Mouse (Mus musculus): Measurements from ENCODE around the gene Proser2. TPM values are rescaled to one million over a fixed set of nuclear protein-coding genes. Genes with fewer than 3 reads are reported as not detected.
"Not testable (repeated sequence)": the region's sequence is repeated elsewhere in the genome, so short reads cannot be mapped to it uniquely, and the experiment has no call there.

Proser2 gene
- polyA plus RNA-seq, 1 experiment = 4.5 TPM

GRCm38 (mm10) chr2:6100755-6101154 is 29.3 kb downstream of the Proser2 start:
- H3K27ac ChIP-seq (ENCODE audit: insufficient read depth, low read length) = no peak overlapping the region
- no peaks in the 10 kb centered on the region for H3K4me1 ChIP-seq (ENCODE audit: control insufficient read depth, insufficient read depth, low read length)
- peak overlapping the region; percentile 29; the same call in 1 of the 2 replicates for H3K4me3 ChIP-seq (ENCODE audit: insufficient read depth, low read length)
- TF ChIP-seq POLR2A (IDR thresholded peaks at IDR 0.05; ENCODE audit: extremely low read depth, insufficient read depth, low read length) (no peak), CTCF (IDR thresholded peaks at IDR 0.05; ENCODE audit: extremely low read depth, insufficient read depth, low read length) (no peak)

GRCm38 (mm10) chr2:6100027-6100749 is 29.8 kb downstream of the Proser2 start:
- no peak overlapping the region for H3K27ac ChIP-seq (ENCODE audit: insufficient read depth, low read length)
- H3K4me1 ChIP-seq (ENCODE audit: control insufficient read depth, insufficient read depth, low read length) = no peaks in the 10 kb centered on the region
- TF ChIP-seq POLR2A (IDR thresholded peaks at IDR 0.05; ENCODE audit: extremely low read depth, insufficient read depth, low read length) (no peak), CTCF (IDR thresholded peaks at IDR 0.05; ENCODE audit: extremely low read depth, insufficient read depth, low read length) (no peak)
- peak overlapping the region; percentile 29 for H3K4me3 ChIP-seq (ENCODE audit: insufficient read depth, low read length)

GRCm38 (mm10) chr2:6099443-6099842 is 30.6 kb downstream of the Proser2 start:
- no peak overlapping the region for H3K27ac ChIP-seq (ENCODE audit: insufficient read depth, low read length)
- H3K4me1 ChIP-seq (ENCODE audit: control insufficient read depth, insufficient read depth, low read length) = no peaks in the 10 kb centered on the region
- TF ChIP-seq POLR2A (IDR thresholded peaks at IDR 0.05; ENCODE audit: extremely low read depth, insufficient read depth, low read length) (no peak), CTCF (IDR thresholded peaks at IDR 0.05; ENCODE audit: extremely low read depth, insufficient read depth, low read length) (no peak)
- no peak overlapping the region for H3K4me3 ChIP-seq (ENCODE audit: insufficient read depth, low read length)

GRCm38 (mm10) chr2:6098924-6099323 is 31.1 kb downstream of the Proser2 start:
- H3K27ac ChIP-seq (ENCODE audit: insufficient read depth, low read length) = no peak overlapping the region
- H3K4me1 ChIP-seq (ENCODE audit: control insufficient read depth, insufficient read depth, low read length) = no peaks in the 10 kb centered on the region
- TF ChIP-seq CTCF (IDR thresholded peaks at IDR 0.05; ENCODE audit: extremely low read depth, insufficient read depth, low read length) = no peak
- H3K4me3 ChIP-seq (ENCODE audit: insufficient read depth, low read length) = no peak overlapping the region

- TF ChIP-seq CTCF (IDR thresholded peaks at IDR 0.05; ENCODE audit: extremely low read depth, insufficient read depth, low read length) (no peak), POLR2A (IDR thresholded peaks at IDR 0.05; ENCODE audit: extremely low read depth, insufficient read depth, low read length) (no peak)
- Histone ChIP-seq H3K4me1 (ENCODE audit: control insufficient read depth, insufficient read depth, low read length) (no peaks in the 10 kb centered on the region), H3K4me3 (ENCODE audit: insufficient read depth, low read length) (no peak overlapping the region), H3K27ac (ENCODE audit: insufficient read depth, low read length) (no peak overlapping the region)
These were observed 32.8 kb downstream of the Proser2 start for GRCm38 (mm10) chr2:6097113-6097716.

GRCm38 (mm10) chr2:6089941-6090340 is 40.1 kb downstream of the Proser2 start:
- not testable (repeated sequence) for H3K4me3 ChIP-seq (ENCODE audit: insufficient read depth, low read length); H3K4me1 ChIP-seq (ENCODE audit: control insufficient read depth, insufficient read depth, low read length); H3K27ac ChIP-seq (ENCODE audit: insufficient read depth, low read length)

- Histone ChIP-seq H3K27ac (ENCODE audit: insufficient read depth, low read length) (no peak overlapping the region), H3K4me1 (ENCODE audit: control insufficient read depth, insufficient read depth, low read length) (peaks cover 4% of the 10 kb centered on the region; the same call in 1 of the 2 replicates), H3K4me3 (ENCODE audit: insufficient read depth, low read length) (no peak overlapping the region)
- TF ChIP-seq CTCF (IDR thresholded peaks at IDR 0.05; ENCODE audit: extremely low read depth, insufficient read depth, low read length) = no peak
- TF ChIP-seq POLR2A (IDR thresholded peaks at IDR 0.05; ENCODE audit: extremely low read depth, insufficient read depth, low read length) = no peak
These were observed 42.9 kb downstream of the Proser2 start for GRCm38 (mm10) chr2:6087151-6087550.

- Histone ChIP-seq H3K4me1 (ENCODE audit: control insufficient read depth, insufficient read depth, low read length) (peaks cover 4% of the 10 kb centered on the region; the same call in 1 of the 2 replicates), H3K27ac (ENCODE audit: insufficient read depth, low read length) (no peak overlapping the region), H3K4me3 (ENCODE audit: insufficient read depth, low read length) (no peak overlapping the region)
- TF ChIP-seq CTCF (IDR thresholded peaks at IDR 0.05; ENCODE audit: extremely low read depth, insufficient read depth, low read length) (no peak), POLR2A (IDR thresholded peaks at IDR 0.05; ENCODE audit: extremely low read depth, insufficient read depth, low read length) (no peak)
These were observed 44.1 kb downstream of the Proser2 start for GRCm38 (mm10) chr2:6085622-6086530.

GRCm38 (mm10) chr2:6083696-6084095 is 46.3 kb downstream of the Proser2 start:
- peaks cover 4% of the 10 kb centered on the region; the same call in 1 of the 2 replicates for H3K4me1 ChIP-seq (ENCODE audit: control insufficient read depth, insufficient read depth, low read length)
- H3K4me3 ChIP-seq (ENCODE audit: insufficient read depth, low read length) = no peak overlapping the region
- TF ChIP-seq CTCF (IDR thresholded peaks at IDR 0.05; ENCODE audit: extremely low read depth, insufficient read depth, low read length) (no peak), POLR2A (IDR thresholded peaks at IDR 0.05; ENCODE audit: extremely low read depth, insufficient read depth, low read length) (no peak)
- H3K27ac ChIP-seq (ENCODE audit: insufficient read depth, low read length) = no peak overlapping the region
